Mouse (Mus musculus) heart, postnatal 25 days (tissue): Measurements from ENCODE around the gene Zscan2. TPM values are rescaled to one million over a fixed set of nuclear protein-coding genes. Genes with fewer than 3 reads are reported as not detected.

Source experiments
- DNase-seq: peaks from one replicate; pipeline ENCODE4 v3.0.0; 2022; ENCODE audit warnings: low spot score
- intact Hi-C: fragments of 180-260 bp; cut with DNase I; formaldehyde crosslinking; loops from one replicate; pipeline ENCODE4 v1.15.1; 2025
- total RNA-seq, 2 experiments: library from RNA; stranded (reverse); gene quantifications; 2 replicates each; pipeline ENCODE4 v1.2.3; 2021

Gene Zscan2
- total RNA-seq, 2 experiments from 2014 or later, result 5.4 to 6.1 TPM

GRCm38 (mm10) chr7:80868686-80869085 lies 8.0 kb downstream of the Zscan2 start:
- no peak for DNase-seq
- intact Hi-C loops, result loop anchor here (10.0 kb wide), 1 partner anchor 476 kb away; the partner anchor contains the start of gene Rps17

GRCm38 (mm10) chr7:80873038-80873437 lies 12.3 kb downstream of the Zscan2 start:
- no peak for DNase-seq
- intact Hi-C loops, result no loop called here

DNA sequence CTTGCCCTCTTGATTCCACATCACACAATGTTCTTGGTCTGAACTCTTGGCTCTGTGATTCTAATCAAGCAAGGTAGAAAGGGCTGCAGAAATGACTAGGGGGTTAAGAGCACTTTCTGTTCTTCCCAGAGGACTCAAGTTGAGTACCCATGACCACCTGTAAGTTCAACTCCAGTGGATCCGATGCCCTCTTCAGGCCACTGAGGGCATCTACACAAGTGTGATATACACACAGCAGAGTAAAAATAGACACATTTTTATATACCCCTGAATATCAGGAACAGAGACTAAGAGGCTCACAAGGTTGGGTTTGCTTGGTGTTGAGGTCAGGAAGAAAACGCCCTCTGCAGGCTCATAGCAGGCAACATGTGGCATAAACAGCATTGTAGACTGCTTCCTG lies 12.9 kb downstream of the Zscan2 start:
- no peak for DNase-seq
- intact Hi-C loops, result no loop called here

- intact Hi-C loops, result no loop called here
Observed at GRCm38 (mm10) chr7:80875727-80876126, 15.0 kb downstream of the Zscan2 start.

GRCm38 (mm10) chr7:80882830-80883505 lies 22.2 kb downstream of the Zscan2 start:
- DNase-seq, result no peak
- intact Hi-C loops, result no loop called here

More at GRCm38 (mm10) chr7:80875727-80876126, 15.0 kb downstream of the Zscan2 start:
- no peak for DNase-seq

DNA sequence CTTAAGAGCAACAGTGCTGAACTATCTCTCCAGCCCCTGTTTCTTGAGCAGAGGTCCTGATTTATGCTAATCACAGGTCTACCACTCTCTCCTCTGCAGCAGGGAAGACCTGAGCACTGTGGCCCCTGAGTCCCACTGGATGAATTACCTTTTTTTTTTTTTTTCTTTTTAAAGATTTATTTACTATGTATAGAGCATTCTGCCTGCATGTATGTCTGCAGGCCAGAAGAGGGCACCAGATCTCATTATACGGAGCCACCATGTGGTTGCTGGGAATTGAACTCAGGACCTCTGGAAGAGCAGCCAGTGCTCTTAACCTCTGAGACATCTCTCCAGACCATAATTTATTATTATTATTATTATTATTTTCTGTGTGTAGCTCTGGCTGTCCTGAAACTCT lies 24.9 kb downstream of the Zscan2 start:
- intact Hi-C loops, result loop anchor here (2.0 kb wide), 1 partner anchor 269 kb away; no protein-coding TSS in a partner anchor
- DNase-seq, result no peak

DNA sequence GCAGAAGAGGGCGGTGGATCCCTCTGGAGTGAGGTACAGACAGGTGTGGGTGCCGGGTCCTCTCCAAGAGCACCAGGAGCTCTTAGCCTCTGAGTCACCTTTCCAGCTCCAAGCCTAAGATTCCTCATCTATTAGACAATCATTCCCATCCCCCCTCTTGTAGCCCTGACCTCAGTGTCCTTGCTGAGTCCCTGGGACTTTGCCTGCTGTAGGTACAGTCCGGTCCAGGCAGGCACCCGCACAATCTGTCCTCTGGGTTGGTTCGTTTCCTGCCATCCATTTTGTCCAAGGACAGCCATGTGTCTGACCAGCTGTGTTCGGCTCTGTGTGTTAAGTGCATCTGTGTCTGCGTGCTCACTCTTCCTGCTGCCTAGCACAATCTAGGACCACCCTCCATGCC lies 27.9 kb downstream of the Zscan2 start:
- intact Hi-C loops, result no loop called here
- DNase-seq, result no peak

DNA sequence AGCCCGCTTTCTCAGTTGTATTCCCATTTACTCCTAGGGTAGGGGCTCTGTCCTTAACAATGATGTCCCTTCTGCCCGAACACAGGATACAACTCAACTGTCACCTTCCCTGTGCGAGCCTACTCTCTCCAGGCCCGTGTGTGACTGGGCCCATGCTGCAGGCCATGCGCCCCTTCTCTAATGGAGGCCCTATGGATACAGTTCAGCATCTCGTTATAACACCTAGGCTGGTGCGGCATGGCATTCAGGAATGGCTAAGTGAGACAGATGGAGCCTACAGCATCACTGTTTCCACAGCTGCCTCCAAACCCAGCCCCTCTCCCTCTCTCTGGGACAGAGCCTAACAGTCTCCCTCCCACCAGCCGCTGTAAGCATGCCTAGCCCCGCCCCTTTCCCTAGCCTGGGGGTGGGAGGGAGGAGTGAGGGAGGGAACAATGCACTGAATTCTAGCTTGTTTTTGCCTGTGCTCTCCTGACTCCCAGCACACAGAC lies 28.3 kb downstream of the Zscan2 start:
- intact Hi-C loops, result no loop called here
- peak; percentile 41 for DNase-seq

DNA sequence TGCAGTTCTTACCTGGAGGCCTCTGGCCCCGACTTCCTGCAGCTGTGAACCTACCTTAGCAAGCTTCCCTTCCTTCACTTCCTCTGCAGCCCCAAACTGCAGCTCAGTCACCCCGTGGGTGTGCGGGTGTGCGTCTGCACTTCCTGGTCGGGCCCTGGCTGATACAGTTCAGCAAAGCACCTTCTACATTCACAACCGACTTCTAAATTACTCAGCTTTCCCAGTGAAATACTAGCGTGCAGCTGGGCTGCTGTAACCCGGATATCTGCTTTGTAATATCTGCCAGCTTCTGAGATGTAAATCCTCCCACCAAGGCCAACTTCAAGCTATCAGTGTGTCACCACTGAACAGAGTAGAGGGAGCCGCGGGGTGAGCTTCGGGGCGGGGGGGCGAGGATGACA lies 29.1 kb downstream of the Zscan2 start:
- intact Hi-C loops, result loop anchor here (10.0 kb wide), 1 partner anchor 455 kb away; the partner anchor contains the start of gene Rps17
- no peak for DNase-seq

DNA sequence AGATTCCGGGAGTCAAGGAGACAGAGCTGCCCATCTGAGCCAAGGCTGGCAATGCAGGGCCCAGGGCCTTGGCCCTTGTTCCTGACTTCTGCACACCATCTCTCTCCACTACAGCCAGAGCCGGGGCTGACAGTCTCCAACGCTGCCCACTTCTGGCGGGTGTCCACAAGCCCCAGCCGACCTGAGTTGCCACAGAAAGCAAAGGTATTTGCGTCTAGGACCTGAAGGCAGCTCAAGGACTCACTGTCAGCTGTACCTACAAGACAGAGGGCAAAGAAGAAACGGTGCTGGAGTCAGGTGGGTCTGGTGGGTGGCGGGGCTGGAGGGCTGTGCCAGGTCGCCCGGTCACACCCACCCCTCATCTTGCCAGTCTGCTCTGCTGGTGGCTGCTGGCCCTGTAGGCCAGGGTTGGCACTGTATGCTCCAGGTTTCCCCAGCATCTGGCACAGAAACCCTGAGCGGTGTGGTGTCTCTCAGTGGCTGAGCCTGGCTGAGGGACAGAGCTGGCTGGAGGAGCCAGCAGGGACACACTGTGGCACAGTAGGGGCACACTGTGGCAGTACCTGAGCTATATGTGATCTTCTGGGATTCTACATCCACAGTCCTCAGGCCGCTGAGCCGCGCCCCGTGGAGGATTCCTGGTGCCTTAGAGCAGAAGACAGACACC lies 32.5 kb downstream of the Zscan2 start:
- intact Hi-C loops, result loop anchor here (10.0 kb wide), 1 partner anchor 452 kb away; the partner anchor contains the start of gene Rps17

GRCm38 (mm10) chr7:80893753-80894129 lies 33.0 kb downstream of the Zscan2 start:
- intact Hi-C loops, result loop anchor here (10.0 kb wide), 1 partner anchor 451 kb away; the partner anchor contains the start of gene Rps17
- no peak for DNase-seq

More for the DNA sequence above, 32.5 kb downstream of the Zscan2 start:
- DNase-seq, result no peak

- no peak for DNase-seq
- intact Hi-C loops, result loop anchor here (10.0 kb wide), 1 partner anchor 451 kb away; the partner anchor contains the start of gene Rps17
Observed at GRCm38 (mm10) chr7:80894196-80894595, 33.5 kb downstream of the Zscan2 start.

GRCm38 (mm10) chr7:80894815-80895519 lies 34.2 kb downstream of the Zscan2 start:
- intact Hi-C loops, result loop anchor here (10.0 kb wide), 1 partner anchor 450 kb away; the partner anchor contains the start of gene Rps17

DNA sequence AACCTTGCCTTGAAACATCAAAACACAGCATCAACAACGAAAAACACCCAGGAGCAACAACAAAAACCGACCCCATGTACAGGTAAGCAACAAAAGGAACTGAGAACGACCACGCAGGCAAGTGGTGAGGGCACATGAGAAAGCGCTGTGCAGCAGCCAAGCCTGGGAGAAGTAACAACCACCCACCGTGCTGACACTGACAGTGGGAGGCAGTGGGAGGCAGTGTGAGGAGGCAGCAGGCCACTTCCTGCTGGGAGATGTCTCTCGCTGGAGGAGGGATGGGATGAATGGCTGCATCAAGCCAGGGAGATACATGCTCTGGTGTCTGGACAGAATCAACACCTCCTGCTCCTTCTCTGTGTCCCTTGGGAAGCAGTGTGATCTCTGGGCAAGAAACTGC lies 36.4 kb downstream of the Zscan2 start:
- intact Hi-C loops, result loop anchor here (10.0 kb wide), 1 partner anchor 448 kb away; the partner anchor contains the start of gene Rps17

More at GRCm38 (mm10) chr7:80894815-80895519, 34.2 kb downstream of the Zscan2 start:
- DNase-seq, result no peak

GRCm38 (mm10) chr7:80897721-80898120 lies 37.0 kb downstream of the Zscan2 start:
- intact Hi-C loops, result loop anchor here (2.0 to 10.0 kb wide), 2 partner anchors 97 to 447 kb away; partner anchors contain the start of gene Rps17
- DNase-seq, result no peak

More for the DNA sequence above, 36.4 kb downstream of the Zscan2 start:
- no peak for DNase-seq

DNA sequence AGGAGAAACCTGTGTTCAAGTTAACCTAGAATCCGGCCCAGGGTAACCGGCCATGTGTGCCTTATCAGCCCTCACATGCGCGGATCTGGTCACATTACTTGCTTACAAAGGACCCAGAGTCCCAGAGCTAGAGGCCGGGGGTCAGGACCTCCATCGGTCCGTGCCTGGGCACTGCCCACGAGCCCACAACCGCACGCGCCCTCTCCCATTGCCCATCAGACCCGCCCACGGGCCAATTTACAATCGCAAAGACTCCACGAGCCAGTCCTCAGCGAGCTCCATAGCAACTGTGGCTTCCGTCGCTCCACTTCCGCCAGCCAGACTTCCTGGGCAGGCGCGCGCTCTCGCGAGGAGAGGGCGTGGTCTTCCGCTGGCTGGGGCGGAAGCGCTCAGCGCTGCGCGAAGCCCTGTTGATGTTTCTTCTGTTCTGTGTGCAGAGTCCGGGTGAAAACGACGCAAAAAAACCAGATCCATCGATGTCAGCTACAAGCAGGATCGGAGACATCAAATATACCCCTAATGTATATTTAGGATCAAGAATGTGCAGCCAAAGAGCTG lies 40.3 kb downstream of the Zscan2 start, which contains the start of gene Wdr73:
TSS of gene Wdr73 (minus strand) at position 326 of the 558 bp plus-strand sequence.
- intact Hi-C loops, result loop anchor here (5.0 kb wide), 1 partner anchor 46 kb away; the partner anchor contains the start of gene Sec11a
- peak; percentile 84 for DNase-seq

GRCm38 (mm10) chr7:80901541-80902274 lies 41.0 kb downstream of the Zscan2 start:
- DNase-seq, result no peak
- intact Hi-C loops, result loop anchor here (5.0 kb wide), 1 partner anchor 46 kb away; the partner anchor contains the start of gene Sec11a

DNA sequence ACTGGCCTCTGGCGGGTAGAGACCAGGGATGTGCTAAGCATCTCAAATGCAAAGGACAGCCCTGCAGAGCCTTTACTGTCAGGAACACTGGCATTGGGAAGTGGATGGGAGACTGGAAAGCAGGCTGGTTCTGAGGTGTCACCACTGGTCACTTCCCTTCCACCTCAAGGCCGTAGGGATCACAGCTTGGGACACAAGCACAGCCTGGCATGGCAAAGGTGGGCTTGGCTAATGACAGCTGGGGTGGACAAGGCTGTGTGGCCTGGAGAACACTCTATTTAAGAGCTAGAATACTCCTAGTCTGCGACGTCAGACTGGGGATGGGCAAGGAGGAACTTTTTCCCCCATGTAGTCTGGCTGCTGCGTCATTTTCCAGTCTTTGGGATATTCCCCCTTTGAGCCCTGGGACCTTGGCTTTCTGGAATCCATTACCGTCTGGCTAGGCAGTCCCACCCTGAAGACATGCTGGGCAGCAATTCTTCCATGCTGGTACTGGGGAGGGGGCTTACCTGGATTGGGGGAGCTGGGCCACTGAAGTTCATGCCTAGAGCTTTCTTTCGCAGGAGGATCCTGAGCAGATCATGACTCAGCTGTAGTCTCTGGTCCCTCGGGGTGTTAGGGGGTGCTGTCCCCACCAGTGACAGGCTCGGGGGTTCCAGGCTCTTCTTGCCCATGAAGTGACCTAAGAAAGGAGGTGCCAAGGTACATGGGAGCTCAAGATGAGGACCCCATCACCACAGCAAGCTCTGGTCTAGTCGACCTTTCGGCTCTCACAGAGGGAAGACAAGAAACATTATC lies 43.1 kb downstream of the Zscan2 start:
- no peak for DNase-seq
- intact Hi-C loops, result loop anchor here (5.0 kb wide), 1 partner anchor 43 kb away; the partner anchor contains the start of gene Sec11a
